Mouse (Mus musculus) adrenal gland, postnatal 0 days (tissue): ENCODE data around the gene Klf11. TPM values are rescaled to one million over a fixed set of nuclear protein-coding genes. Genes with fewer than 3 reads are reported as not detected.

ENCODE experiments used
- polyA plus RNA-seq: library from polyadenylated mRNA; unstranded; fragments of >200 nt; fragmentation: Nextera tagmentation; extraction: Ambion mirVana; gene quantifications from 2 replicates; pipeline ENCODE4 v1.2.1, GENCODE M21; 2015

Gene Klf11
- polyA plus RNA-seq = 17.5 and 18.8 TPM in 2 replicates

DNA sequence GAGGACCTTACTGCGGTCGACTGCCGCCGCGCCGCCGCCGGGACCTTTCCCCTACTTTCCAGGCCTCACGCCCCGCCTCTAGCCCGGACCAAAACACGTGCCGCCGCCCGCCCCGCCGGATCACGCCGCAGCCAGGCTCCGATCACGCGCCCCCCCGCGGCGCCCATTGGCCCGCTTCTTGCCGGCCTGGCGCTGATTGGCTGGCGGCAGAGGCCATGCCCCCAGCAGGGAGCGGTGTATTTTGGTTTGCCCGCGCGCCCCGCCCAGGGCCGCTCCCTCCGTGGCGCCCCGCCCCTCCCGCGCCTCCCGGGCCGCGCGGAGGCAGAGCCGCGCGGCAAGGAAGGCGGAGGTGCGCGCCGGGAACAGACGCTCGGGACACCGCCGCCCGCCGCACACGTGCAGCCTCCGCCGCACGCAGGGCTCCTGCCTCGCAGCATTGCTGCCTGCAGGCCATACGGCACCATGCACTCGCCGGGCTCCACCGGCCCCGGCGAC lies at the start of gene Klf11:
Klf11 (plus strand) TSS at position 212 of the 495 bp plus-strand sequence.

DNA sequence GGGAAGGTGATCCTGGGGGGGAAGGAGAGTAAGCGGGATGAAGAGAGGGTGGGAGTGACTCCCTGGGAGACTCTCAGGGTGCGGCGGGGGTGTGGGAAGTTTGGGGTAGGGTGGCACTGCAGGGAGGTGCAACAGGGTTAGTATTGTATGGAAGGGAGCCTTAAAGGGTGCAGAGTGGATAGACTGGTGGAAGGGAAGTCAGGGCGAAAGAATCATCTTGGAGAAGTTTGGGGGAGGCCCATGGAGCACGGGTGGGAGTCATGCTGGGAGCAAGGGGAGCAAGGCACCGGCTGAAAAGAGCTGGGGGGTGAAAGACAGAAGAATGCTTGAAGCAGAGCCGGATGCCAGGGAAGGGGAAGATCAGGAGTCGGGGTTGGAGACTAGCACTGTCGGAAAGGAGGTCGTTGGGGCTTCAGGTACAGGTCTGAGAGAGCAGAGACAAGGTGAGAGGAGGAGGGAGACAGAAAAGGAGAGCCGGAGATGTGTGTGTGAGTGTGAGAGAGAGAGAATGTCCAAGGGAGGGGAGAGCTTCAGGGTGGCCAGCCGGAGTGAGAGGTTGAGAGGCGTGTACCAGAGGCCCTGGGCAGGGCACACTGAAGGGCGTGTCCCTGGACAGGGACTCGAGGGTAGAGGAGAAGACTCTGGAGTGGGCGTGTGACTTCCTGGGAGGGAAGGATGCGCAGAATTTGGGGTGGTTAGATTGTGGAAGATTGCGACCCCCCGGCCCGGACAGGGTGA lies 30.4 kb downstream of the Klf11 start, which contains the start of gene Cys1:
Cys1 (minus strand) TSS at position 528 of the 738 bp plus-strand sequence.

DNA sequence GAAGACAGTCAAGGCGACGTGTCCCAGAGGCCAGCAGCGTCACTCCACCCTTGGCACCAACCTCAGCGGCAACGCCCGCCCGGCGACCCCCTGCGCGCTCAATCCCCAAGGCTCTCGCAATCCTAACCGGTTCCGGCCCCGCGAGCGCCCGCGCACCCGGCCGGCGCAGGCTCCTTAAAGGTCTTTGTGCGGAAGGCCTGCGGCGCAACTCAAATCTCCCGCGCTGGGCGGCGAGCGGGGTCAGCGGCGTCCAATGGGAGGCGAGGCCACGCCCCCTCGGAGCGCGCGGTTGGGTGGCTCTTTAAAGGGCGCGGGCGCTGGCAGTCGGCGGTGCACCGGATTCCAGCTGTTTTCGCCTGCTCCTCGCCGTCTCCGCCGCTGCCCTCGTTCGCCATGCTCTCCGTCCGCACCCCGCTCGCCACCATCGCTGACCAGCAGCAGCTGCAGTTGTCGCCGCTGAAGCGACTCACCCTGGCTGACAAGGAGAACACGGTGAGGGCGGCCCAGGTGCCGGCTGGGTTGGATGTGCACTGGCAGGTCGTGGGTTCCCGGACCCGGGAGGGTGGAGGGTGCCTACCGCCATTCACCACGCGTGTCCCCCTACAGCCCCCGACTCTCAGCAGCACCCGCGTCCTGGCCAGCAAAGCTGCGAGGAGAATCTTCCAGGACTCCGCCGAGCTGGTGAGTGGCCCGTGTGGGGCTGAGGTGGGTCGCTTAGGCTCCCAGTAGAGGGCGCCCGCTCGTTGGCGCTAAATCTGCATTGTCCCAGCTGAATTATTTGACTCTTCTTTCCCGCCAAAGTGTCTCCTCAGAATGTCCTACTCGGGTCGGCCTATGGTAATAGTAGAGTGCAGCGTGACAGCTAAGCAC lies 57.1 kb downstream of the Klf11 start, which contains the start of gene Rrm2:
Rrm2 (plus strand) TSS at position 288 of the 870 bp plus-strand sequence.

Other genes with a start within 250 kb of the Klf11 start
- gene Taf1b, start 152.9 kb upstream of the Klf11 start, polyA plus RNA-seq = 16.8 and 23.5 TPM in 2 replicates
- 0.22 and 0.25 TPM in 2 replicates for gene Grhl1, start 79.0 kb upstream of the Klf11 start, polyA plus RNA-seq
- gene Cys1, start 30.5 kb downstream of the Klf11 start, polyA plus RNA-seq = 2.9 and 6.1 TPM in 2 replicates
- 43.9 and 65.3 TPM in 2 replicates for gene Rrm2, start 57.0 kb downstream of the Klf11 start, polyA plus RNA-seq
- gene Mboat2, start 179.6 kb downstream of the Klf11 start, polyA plus RNA-seq = 21.3 and 23.0 TPM in 2 replicates